Mouse (Mus musculus) brain, adult 2 months (tissue): ENCODE data around the gene Clcc1.
A peak's percentile ranks its signal among the peaks of the same experiment; 100 is the strongest.
"Not testable (repeated sequence)": the region's sequence is repeated elsewhere in the genome, so short reads cannot be mapped to it uniquely, and the experiment has no call there.

Experiments
- DNase-seq: peaks from one replicate; pipeline ENCODE4 v3.0.0; 2011; ENCODE audit warnings: low read depth, low spot score

The Clcc1 gene

DNA sequence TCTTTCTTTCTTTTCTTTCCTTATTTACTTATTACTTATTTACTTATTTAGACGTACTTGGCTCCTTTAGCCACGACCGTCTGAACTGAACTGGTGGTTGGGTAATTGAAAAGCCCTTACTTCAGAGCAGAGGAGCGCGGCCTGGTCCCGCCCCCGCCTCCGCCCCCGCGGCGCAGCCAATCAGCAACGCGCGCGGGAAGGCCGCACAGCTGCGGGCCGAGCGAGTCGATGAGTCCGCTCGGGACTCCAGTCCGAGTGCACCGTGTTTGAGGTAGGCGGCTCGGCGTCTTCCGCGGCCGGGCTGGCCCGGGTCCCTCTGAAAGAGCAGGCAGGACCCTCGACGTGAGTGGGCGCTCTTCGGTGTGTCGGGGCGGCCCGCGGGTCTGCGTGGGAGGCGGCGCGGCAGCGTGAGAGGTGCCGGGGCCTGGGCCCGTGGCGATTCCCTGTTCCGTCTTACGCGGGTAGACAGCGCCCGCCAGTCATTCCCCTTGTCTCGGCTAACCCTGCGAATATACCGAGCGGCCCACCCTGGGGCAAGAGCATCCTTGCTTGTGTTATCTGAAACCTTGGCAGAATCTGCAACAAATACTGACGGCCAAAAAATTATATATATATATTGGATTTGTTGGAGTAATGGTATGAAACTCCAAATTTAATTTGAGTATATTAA, at the start of gene Clcc1:
Clcc1 (plus strand) TSS at position 204 of the 670 bp plus-strand sequence.
- peak; percentile 96 for DNase-seq

GRCm38 (mm10) chr3:108608906-108609305, 44.8 kb upstream of the Clcc1 start:
- no peak for DNase-seq

- DNase-seq = no peak
Measured at GRCm38 (mm10) chr3:108634761-108635160, 19.0 kb upstream of the Clcc1 start.

DNA sequence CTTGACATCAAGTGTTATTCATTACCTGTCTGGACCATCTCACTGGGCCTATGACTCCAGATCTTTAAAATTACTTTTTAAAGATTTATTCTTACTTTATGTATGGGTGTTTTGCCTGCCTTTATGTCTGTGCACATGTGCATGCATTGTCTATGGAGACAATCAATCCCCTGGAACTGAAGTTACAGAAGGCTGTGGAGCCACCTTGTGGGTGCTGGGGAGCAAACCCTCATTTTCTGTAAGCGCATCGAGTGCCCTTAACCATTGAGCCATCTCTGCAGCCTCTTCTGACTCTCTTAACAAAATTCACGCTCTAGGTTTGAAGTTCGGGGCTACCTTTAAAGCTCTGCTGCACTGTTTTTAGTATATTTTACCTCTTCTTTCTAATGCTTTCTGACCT, 14.3 kb upstream of the Clcc1 start:
- DNase-seq = peak; percentile 38

- DNase-seq = no peak
Measured at GRCm38 (mm10) chr3:108640998-108641397, 12.7 kb upstream of the Clcc1 start.

- DNase-seq = no peak
Measured at GRCm38 (mm10) chr3:108644856-108645255, 8.9 kb upstream of the Clcc1 start.

- peak; percentile 72 for DNase-seq
Measured at GRCm38 (mm10) chr3:108646036-108646435, 7.7 kb upstream of the Clcc1 start.

- DNase-seq = not testable (repeated sequence)
Measured at GRCm38 (mm10) chr3:108647681-108648080, 6.0 kb upstream of the Clcc1 start.

DNA sequence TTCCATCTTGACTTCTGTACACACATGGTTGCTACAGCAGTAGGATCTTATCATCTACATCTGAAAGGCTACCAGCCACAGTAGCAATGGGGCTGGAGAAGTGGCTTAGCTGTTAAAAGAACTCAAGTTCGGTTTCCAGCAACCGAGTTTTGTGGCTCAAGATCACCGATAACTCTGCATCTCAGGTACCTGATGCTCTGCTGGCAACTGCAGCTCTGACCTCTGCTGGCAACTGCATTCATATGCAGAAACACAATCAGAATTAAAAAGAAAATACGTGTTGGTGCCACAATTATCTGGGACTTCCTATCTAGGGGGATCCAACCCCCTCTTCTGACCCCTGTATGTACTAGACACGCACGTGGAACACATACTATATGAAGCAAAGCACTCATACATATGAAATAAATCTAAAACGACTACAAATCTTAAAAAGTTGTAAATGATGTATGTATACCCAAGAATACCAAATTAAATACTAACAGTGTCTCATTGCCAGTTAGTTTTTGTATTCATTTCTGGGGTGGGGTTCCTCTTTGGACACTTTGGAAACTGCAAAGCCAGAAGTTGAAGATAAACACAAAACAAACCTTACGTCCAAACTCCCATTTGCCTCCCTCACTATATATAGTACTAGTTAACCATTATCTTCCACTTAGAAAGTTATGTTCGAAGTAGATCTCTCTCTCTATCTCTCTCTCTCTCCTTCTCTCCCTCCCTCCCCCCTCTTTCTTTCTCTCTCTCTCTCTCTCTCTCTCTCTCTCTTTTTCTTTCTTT, 659 bp upstream of the Clcc1 start:
- no peak for DNase-seq

DNA sequence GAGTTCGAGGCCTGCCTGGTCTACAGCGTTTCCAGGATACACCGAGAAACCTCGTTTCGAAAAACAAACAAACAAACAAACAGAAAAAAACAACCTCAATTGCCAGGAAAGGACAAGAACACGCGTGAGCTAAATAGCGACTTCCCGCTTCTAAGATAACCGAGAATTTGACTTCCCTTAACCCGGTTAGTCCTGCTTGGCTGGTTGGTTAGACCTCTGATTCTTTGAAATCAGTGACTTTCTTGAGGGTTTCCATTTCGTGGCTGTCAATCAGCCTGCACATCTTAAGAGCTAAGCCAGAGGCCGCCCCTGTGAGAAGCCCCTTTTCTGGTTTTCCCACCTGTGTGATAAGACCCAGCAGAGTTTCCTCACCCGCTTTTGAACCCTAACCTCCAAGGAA, 853 bp downstream of the Clcc1 start:
- no peak for DNase-seq

GRCm38 (mm10) chr3:108655486-108655885, 1.8 kb downstream of the Clcc1 start:
- no peak for DNase-seq

GRCm38 (mm10) chr3:108658612-108659011, 4.9 kb downstream of the Clcc1 start:
- DNase-seq = peak; percentile 24

- no peak for DNase-seq
Measured at GRCm38 (mm10) chr3:108660941-108661340, 7.2 kb downstream of the Clcc1 start.

- no peak for DNase-seq
Measured at GRCm38 (mm10) chr3:108676616-108677015, 22.9 kb downstream of the Clcc1 start.

GRCm38 (mm10) chr3:108681004-108681403, 27.3 kb downstream of the Clcc1 start:
- DNase-seq = no peak

GRCm38 (mm10) chr3:108683597-108683996, 29.9 kb downstream of the Clcc1 start:
- not testable (repeated sequence) for DNase-seq

GRCm38 (mm10) chr3:108685701-108686100, 32.0 kb downstream of the Clcc1 start:
- no peak for DNase-seq

DNA sequence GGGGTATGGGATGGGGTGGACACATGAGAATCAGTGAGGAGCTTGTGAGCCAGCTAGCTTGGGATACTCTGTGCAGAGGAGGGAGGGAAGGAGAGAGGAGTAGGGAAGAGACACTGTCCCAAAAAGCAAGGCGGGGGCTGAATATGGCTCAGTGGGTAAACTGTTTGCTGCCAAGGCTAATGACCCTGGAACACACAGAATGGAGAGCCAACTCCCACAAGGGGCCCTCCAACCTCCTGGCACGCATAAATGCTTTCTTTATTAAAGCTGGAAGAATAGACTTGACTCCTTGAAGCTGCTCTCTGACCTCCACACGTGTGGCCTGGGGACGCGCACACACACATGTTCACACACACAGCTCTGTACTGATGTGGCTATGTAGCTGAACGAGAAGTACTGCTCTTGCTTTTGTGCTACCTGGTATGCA, 35.3 kb downstream of the Clcc1 start:
- no peak for DNase-seq

- DNase-seq = no peak
Measured at GRCm38 (mm10) chr3:108689446-108689845, 35.7 kb downstream of the Clcc1 start.

DNA sequence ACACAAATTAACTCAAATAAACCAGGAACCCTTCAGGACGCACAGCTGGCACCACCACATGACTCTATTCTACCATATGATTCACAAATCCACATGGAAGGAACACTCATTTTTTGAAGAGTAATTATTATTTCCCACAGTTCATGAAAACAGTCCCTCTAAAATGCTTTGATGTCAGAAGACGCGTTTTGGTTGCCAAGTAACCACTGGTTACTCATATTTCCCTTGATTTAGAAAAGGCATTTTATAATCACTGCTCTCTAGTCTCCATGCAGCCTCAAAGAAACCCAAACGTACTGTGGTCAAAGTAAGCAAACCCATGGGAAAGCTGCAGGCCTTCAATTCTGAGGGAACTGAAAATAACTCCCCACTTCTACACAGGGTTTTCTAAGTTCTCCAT, 36.3 kb downstream of the Clcc1 start:
- peak; percentile 62 for DNase-seq

DNA sequence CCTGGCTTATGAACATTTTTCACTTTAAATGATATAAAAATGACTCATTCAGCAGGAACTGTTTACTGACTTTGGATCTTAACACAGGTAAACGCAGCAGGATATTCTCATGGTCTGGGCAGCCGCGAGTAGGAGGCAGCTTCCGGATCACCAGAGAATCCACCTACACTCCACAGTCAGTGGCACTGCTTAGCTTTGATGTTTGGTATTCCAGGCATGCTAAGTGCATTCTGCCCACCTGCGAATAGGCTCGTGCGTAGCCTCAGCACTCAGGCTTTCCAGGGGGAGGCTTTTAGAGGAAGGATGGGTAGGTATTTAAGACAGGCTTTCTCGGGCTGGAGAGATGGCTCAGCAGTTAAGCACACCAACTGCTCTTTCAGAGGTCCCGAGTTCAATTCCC, 40.6 kb downstream of the Clcc1 start:
- peak; percentile 73 for DNase-seq

DNA sequence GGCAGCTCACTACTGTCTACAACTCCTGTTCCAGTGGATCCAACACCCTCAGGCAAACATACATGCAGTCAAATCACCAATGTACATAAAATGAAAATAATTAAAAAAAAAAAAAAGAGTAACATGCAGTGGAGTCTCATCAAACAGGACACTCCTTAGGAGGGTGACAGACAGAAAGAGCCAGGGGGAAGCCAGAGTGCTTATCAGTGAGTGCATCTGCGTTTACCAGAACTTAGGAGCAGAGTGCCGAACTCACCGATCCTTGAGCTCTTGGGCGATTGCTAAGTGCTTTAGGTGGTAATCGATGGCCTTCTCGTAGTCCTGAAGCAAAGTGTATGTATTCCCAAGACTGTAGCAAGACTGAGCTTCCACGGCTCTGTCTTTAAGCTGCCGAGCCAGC, 44.9 kb downstream of the Clcc1 start:
- no peak for DNase-seq

- DNase-seq = no peak
Measured at GRCm38 (mm10) chr3:108699786-108700185, 46.1 kb downstream of the Clcc1 start.
